Mouse (Mus musculus) adrenal gland, postnatal 14 days (tissue): ENCODE results near the gene Pkd1l1. TPM values are rescaled to one million over a fixed set of nuclear protein-coding genes. Genes with fewer than 3 reads are reported as not detected.
A peak's percentile ranks its signal among the peaks of the same experiment; 100 is the strongest.

Experiments
- DNase-seq: peaks from one replicate; pipeline ENCODE4 v3.0.0; 2021; ENCODE audit warnings: mixed read lengths
- long read RNA-seq, 2 experiments: library from polyadenylated mRNA; stranded (forward); transcript quantifications; one replicate each; pipeline ENCODE4 v2.0.0; 2021
- total RNA-seq: library from RNA; stranded (reverse); gene quantifications from 2 replicates; pipeline ENCODE4 v1.2.3, GENCODE M21; 2021

Gene Pkd1l1
- 0.07 and 0.08 TPM in 2 replicates for total RNA-seq
- long read RNA-seq, experiment 1: 0 reads
- long read RNA-seq, experiment 2: 0 reads

DNA sequence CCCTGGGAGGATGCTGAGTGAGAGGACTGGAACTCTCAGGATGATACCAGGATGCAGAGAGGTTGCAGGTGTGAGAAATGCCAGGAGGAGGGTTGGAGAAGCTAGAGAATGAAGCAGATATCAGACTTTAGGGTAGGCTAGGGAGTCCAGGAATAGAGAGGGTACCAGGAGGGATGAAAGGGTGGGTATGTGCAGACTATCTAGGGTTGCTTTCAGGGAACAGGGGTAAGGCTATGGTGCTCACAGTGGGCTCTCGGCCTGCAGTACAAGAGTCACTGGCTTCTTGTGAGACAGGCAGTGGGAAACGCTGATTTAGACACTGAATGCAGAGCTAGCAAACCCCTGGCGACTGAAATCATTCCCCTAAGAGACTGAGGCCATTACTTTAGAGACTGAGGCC lies at the start of gene Pkd1l1:
Pkd1l1 (minus strand) TSS at position 101 of the 400 bp plus-strand sequence.
- DNase-seq: no peak

DNA sequence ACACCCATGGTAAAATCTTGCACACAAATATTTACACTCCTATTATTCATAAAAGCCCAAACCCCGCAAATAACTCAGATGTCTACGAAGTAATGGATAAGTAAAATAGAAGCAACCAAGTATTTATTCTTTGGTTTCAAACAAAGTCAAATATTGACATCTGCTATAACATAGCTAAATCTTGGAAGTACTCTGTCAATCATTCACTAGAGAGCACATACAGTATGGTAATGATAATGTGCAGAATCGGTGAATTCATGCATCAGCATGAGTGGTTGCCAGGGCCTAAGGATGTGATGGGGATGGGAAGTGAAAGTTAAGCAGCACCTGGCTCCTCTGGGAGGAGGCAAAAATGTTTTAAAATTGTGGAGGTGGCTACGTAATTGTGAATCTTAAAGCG lies 47.1 kb upstream of the Pkd1l1 start:
- DNase-seq: no peak

DNA sequence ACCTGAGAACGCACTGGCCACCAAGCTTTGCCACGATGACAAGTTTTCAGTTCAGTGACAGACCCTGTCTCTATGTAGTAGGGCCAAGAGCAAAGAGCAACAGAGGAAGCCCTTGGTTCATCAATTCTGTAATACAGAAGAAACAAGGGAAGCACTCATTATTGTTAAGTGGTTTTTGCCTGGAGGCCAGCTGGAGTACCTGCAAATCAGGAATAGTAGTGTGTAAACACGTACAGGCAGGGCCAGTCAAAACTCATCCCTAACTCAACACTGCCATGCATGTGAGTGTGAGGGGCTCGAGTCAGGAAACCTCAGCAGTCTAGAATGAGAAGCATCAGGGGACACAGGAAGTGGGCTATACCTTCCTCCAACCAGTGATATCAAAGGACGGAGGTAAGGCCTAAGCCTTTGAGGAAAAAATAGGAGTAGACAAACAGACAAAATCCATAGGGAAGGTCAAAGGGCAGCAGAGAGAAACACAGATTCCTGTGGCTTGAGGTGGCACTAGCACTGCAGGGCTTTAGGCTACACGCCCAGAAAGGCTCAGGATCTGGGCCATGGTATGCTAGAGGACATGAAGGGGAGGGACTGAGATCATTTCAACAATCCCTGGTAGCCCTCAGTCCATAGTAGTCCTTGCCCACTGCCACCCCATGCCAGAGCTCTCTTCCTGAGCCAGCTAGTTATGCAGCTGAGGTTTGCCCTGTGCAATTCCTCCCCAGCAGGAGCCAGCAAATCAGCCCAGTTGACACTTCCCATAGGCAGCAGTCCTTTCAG lies 45.6 kb upstream of the Pkd1l1 start:
- DNase-seq: no peak

DNA sequence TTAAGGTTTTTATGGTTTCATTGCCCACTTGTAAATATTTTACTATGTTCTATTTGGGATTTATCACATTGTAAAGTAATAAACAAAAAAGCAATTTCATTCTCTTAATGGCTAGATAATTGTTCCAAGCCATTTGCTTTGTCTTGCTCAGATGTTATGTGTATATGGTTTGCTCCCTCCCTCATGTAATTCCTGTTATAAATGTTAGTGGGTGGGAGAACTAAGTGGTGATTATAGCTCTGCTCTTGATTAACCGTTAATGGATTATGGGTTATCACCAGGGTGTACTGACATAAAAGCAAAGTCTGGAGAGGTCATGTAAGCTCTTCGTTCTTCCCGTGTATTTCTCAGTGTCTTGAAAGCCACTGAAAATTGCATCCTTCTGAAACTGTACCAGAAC lies 41.7 kb upstream of the Pkd1l1 start:
- DNase-seq: no peak

DNA sequence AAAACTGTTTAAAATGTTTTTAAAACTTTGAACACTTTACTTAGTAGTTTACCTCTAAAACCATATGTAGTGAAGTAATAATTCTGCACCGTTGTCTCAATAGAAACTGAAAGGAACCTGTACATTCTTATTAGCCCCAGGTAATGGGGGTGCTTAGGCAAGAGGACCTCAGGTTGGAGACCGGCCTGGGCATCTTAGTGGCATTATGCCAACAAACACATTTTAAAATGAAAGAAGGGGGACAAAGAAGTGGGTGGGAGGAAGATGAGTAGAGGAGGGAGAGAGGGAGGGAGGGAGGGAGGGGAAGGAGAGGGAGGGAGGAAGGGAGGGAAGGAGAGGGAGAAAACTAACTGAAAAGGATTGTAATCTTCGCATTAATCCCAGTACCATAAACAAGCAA lies 38.3 kb upstream of the Pkd1l1 start:
- no peak for DNase-seq

DNA sequence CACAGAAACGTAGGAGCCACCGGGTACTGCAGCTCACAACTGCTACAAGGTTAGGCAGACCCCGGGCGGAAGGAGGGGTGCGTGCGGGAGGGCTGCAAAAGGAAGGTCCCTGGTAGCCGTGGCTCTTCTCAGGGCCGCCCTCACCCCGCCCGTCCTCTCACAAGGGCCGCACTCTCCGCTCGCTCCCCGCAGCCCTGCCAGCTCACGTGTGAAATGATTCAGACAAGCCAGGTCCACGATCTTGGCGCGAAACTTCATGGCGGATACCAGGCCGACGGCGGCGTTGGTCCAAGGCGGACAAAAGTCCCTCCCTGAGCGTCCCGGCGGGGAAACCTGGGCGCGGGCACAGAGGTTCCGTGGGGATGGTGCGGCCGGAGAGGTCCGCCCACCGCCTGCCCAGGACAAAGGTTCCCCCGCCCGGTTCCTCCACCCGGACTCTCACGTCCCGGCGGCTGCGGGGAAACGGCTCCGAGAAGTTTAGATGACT lies 37.8 kb upstream of the Pkd1l1 start, which contains the start of gene Hus1:
Hus1 (minus strand) TSS at position 339 of the 487 bp plus-strand sequence.
- DNase-seq: peak; percentile 96

DNA sequence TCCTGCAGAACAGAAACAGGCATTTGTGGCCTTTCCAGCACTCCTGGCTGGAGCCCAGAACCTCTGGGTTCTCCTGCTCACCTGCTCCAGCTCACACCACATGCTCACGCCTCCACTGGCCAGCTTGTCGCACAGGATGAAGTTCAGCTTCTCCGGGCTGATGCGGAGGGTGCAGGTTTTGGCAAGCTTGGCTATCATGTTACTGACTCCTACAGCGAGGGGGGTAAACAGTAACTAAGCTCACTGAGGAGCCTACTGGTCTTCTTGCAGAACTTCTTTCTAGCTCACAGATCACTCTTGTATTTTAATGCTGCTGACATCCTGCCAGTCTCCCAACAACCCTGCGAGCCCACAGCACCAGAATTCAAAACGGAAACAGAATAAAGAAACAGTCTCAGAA lies 37.4 kb upstream of the Pkd1l1 start:
- peak; percentile 51 for DNase-seq

DNA sequence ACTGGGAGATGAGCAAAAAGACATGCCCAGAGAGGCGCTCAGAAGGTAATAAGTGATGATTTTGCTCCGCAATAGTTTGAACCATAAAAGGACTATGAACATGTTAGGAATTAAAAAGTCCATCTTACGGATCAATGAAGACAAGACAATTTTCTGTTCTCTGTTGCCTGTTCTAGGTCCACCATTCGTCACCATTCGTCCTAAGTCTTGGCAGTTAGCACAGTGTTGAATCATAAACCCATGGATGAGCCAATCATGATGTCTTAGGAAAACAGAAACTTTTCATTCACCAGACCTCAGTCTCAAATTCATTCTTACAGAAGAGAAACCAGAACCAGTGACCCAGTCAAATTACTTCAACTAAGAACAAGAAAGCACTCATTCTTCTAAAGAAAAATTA lies 35.7 kb upstream of the Pkd1l1 start:
- no peak for DNase-seq

DNA sequence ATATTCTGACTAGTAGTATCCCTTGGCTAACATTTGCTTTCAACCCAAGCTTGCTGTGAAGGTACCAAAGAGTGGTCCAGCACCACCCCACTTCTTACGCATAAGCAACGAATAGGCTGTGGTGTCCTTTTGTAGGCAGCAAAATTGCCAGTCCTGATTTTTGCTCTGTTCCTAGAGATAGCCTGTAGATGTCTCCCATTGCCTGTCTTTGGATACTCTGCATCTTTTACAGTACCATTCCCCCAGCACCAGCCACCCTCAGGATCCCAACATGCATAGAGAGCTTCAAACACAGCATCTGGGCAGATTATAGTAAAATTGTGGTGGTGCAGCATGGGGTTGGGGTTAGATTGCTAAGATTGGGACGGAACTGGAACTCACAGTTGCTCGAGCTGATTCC lies 15.0 kb upstream of the Pkd1l1 start:
- no peak for DNase-seq

DNA sequence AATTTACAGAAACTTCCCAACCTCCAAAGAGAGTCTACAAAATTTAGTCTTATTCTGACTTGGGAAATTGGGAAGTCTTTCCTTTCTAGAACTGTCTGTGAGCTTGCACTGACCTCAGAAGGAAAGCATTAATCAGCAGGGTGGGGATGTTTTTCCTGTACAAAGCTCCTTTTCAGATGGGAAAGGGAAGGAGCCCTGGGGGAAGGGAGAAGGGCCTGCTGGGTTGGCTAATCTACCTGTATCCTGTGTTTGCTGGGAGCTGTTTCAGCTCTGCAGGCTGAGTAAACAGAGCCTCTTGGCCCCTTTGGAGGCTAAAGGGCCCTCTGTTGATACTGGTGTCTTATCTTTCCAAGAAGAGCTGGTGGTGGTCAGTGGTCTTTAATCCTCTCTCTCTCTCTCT lies 13.0 kb upstream of the Pkd1l1 start:
- peak; percentile 24 for DNase-seq

DNA sequence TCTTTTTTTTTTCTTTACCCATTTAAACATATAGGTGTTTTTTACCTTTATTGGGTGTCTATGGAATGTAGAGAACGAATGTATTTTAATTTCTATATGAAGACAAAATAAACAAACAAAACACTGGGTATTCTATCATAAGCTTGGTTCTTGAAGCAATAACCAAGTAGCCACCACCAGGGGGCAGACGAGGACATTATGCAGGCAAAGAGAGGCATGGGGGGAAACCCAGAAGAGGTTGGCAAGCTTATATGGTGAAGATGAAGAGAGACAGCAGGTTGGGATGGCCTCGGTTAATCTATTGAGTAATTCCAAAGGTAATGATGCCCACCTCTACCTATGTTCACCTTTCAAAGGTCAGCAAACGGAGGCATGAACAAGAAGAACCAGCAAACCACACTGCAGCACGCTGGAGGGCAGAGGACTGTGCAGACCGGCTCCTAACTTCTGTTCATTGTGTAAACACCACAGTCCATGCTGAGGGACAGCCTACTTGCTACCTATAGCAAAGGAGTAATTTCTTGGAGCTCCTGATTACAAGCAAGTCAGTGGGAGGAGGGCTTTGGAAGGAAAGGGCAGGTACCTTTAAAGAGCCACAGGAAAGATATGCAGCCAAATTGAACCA lies 10.3 kb upstream of the Pkd1l1 start:
- DNase-seq: peak; percentile 87

DNA sequence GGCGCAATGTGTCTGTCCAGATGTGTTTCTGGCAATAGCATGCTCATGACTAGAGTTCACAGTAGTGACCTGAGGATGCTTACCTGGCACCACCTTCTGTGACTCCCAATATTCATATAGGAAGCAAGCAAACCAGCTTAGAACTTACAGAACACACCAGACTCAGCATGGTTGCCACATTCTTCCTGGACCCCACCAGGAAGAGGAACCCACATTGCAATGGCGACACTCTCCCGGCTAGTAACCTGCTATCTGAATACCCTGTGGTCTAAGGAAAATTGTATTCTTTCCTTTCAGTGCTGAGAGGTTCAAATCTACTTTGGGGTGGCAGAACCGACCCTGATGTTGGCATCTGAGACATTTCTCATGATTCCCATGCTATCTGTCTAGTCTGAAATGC lies 5.1 kb upstream of the Pkd1l1 start:
- DNase-seq: no peak

DNA sequence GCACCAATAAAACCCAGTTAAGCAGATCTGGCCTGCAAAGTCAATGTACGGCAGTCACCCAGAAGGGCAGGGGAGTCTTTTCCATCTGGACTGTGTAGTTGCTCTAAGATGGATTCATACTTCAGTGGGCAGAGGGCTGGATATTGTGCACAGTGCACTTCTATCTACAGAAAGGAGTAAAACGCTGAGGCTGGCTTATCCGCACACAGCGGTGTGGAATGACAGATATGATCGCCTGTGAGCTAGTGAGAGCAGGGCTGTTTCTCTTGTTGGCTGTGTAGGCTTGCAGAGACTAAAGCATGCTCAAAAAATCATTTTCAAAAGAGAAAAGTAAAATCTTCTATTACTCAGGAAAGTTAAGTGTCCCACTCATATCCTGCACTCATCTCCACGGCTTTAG lies 973 bp downstream of the Pkd1l1 start:
- no peak for DNase-seq

DNA sequence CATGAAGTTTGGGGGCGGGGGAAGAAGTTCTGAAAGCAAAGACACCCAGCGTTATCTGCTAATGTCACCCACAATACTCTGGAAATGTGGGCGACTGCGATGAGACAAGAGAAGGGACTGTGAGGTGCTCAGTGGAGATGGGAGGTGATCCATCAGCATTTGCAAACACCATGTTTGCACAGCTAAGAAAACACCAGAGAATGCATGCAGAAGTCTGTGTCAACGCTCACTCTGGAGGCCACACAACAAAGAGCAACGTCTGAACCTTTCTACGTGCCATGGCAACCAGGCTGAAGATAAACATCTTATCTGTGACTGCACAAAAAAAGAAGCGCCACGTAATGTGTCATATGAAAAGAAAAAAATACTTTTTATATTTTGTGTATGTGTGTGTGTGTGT lies 2.6 kb downstream of the Pkd1l1 start:
- DNase-seq: no peak

DNA sequence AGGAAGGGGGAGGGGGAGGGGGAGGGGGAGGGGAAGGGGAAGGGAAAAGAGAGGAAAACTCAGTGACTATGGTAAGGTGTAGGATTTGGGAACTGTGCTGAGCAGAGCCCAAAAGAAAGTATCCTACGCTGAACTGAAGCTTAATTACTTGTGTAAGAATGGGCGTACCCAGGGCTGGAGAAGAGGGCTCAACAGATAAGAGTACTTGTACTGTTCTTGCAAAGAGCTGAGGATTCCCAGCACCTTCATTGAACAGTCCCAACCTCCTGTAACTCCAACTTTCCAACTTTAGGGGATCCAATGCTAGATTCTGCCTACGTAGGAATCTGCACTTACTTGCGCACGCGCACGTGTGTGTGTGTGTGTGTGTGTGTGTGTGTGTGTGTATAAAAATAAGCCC lies 5.0 kb downstream of the Pkd1l1 start:
- no peak for DNase-seq

DNA sequence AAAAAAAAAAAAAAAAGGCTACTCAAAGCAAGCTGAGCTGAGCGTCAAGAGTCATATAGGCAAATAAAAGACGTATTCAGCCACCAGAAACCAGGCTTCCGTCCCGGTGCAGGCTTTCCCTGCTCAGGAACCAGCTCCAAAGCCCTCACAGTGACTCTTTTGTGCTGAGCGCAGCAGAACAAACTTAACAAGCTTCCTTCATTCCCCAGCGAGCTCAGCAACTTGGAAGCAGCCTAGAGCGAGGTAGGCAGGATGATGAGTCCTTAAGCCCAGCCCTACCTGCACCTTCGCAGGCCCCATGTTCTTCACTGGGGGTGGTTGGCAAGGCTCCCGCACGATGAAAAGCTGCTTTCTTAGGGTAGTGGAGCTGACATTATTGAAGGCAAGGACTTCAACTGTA lies 14.5 kb downstream of the Pkd1l1 start:
- no peak for DNase-seq

DNA sequence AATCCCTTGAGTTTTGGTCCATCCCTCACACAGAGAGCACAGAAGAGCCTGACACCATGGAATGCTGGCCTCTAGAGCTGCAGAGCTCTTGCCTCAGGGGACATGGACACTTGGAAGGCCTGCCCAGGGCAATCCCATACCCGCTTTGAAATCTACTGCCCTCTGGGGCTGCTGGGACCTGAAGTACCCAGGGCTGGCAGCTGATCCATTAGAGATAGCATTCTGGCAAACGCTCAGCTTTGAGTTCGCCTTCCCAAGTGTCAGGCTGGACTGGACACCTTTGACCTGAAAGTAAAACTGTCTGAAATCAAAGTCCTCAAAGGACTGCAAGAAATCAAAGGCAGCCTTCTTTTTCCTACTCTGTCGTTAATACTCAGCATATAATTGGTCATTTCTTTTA lies 15.0 kb downstream of the Pkd1l1 start:
- DNase-seq: peak; percentile 20

DNA sequence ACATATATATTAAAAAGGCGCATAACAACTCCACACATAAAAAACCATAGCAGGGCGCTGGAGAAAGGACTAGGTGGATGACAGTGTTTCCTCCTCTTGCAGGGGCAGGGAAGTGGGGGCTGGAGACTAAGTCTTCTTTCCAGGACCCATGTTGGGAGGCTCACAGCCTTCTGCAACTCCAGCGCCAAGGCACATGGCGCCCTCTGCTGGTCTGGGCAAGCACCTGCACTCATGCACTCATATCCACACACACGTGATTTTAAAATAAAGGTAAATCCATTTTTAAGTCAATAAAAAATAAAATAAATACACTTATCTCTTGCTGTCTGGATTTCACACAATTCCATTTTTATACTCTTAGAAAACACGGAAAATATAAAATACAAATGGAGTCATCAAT lies 16.0 kb downstream of the Pkd1l1 start:
- no peak for DNase-seq

DNA sequence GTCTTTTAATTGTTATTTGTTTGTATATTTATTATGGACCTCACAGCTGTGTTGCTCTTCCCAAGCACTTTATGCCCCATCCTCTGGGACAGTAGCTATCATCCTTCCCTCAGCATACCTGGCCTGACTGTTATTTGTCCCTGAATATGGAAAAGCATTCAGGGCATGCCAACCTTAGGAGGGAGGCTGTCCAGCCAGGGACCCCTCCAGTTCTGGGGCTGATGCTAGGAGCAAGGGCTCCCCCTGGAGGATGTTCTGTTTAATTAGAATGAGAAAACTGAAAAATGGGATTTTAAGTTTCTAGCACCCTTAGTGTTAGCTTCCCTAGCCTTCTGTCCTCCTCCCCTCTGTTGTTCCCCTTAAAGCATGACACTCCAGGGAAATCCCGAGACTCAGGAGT lies 17.4 kb downstream of the Pkd1l1 start:
- peak; percentile 39 for DNase-seq

DNA sequence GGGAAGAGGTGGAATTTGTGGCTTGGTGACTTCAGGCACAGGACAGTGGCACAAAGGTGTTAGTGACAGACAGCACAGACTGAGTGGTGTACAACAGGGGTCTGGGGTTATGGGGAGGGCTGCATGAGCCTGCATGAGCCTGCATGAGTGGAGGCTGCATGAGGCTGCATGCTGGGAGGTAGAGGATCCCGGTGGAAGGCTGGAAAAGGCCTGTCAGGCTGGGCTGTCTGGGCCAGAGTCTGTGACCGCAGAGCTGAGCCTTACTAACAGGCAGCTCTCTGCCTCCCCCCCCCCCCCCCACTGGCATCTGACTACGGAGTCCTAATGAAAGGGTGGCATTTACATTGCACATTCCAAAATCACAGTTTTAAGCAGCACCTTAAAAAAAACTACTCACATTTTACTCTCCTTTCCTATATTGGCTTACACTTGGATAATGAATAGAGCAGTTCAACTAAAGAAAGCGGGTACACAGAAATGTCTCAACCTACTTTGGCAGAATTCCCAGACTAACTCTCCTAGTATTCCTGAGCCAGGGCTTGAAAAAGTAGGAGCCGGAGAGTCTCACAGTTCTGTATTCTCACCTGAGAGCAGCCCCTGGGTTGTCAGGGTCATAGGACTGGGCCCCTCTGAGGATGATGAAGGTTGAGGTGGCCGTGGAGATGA lies 23.2 kb downstream of the Pkd1l1 start:
- no peak for DNase-seq

DNA sequence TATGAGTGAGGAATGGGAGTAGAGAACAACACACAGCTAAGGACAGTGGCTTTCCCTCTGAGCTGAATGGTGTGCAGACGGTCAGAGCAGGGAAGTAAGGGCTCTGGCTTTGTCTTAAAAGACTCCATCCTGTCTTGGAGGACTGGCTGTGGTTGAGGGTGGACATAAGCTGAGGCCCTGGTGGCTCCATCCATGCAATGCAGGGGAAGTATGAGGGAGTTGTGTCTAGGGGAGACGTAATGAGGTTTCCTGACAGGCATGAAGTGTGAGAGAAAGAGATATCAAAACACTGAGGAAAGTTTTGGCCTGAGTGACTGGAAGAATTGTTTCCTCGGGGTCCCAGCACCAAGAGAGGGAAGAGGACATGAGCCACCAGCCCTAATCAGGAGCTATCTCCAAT lies 24.2 kb downstream of the Pkd1l1 start:
- DNase-seq: no peak

DNA sequence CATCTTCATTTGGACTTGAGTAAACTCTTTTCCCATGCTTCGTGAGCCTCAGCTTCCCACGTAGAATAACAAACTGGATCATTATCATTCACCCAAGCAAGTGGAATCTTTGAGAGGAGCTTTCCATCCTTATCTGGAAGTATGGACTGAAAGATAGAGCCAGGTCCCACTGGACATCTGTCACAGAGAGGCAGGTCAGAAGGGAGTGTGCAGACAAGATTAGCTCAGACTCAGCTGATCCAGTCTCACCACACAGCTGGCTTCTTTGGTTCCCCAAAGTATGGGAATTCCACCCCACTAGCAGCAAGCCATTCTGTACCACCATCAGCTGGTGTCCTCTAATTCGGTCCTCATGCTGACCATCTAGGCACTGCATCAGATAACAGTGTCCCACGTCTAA lies 29.0 kb downstream of the Pkd1l1 start:
- no peak for DNase-seq

DNA sequence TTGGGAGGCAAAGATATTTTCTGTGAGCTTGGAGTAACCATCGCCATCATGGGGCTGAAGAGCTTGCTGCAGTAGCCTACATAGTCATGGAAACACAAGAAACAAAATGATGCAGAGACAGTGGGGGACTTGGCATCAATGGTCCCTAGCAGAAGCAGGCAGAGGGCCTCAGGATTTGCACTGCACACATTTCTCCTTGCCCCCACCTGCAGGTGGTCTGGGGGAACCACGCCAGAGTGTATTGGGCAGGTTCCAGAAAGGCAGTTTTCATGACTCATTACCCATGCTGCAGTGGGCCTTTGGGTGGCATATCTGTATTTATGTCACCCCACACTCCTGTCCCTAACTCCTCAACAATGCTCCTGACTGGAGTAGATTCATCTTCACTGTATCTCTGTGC lies 30.6 kb downstream of the Pkd1l1 start:
- no peak for DNase-seq
